Mouse (Mus musculus) C2C12 (cell line): ENCODE measurements at regions not wholly inside any gene's neighbourhood (a gene's known extent, or its start where the extent isn't known, plus 50 kb on each side); places are given as distances from the start of the nearest gene placed in this dataset.

Source experiments
- H3K27me3 ChIP-seq: one replicate; pipeline ENCODE4 v1.6.1; 2011; ENCODE audit not compliant: control insufficient read depth, insufficient read depth, insufficient read length
- H3K36me3 ChIP-seq: one replicate; pipeline ENCODE4 v1.6.1; 2011; ENCODE audit not compliant: control insufficient read depth, insufficient read depth
- H3K4me3 ChIP-seq: one replicate; pipeline ENCODE4 v1.5.1; 2011; ENCODE audit warnings: mild to moderate bottlenecking, control low read depth; ENCODE audit not compliant: poor library complexity, insufficient read depth, severe bottlenecking
- H3K79me2 ChIP-seq: one replicate; pipeline ENCODE4 v1.6.1; 2011; ENCODE audit not compliant: control insufficient read depth, insufficient read depth
- H3K79me3 ChIP-seq: one replicate; pipeline ENCODE4 v1.6.1; 2011; ENCODE audit warnings: low read depth, control low read depth
- H3ac ChIP-seq: one replicate; pipeline ENCODE3; 2011; ENCODE audit warnings: low read depth; ENCODE audit not compliant: control insufficient read depth, insufficient read length
- CEBPB ChIP-seq: IDR thresholded peaks from one replicate; pipeline ENCODE4 v1.6.1; 2011; ENCODE audit warnings: low read depth, mild to moderate bottlenecking, control low read depth, moderate library complexity
- CTCF ChIP-seq: IDR thresholded peaks from one replicate; pipeline ENCODE4 v1.5.1; 2011; ENCODE audit not compliant: control insufficient read depth, insufficient read depth, insufficient read length
- FOSL1 ChIP-seq: IDR thresholded peaks from one replicate; pipeline ENCODE4 v1.8.0; 2011; ENCODE audit warnings: mild to moderate bottlenecking, low read length; ENCODE audit not compliant: poor library complexity, insufficient read depth, severe bottlenecking
- MAX ChIP-seq: IDR thresholded peaks from one replicate; pipeline ENCODE4 v1.6.1; 2011; ENCODE audit warnings: mild to moderate bottlenecking, control low read depth
- MYOD1 ChIP-seq: IDR thresholded peaks from one replicate; pipeline ENCODE4 v1.6.1; 2011; ENCODE audit warnings: low read depth; ENCODE audit not compliant: control insufficient read depth, insufficient read length
- MYOG ChIP-seq: IDR thresholded peaks from one replicate; pipeline ENCODE4 v1.6.1; 2011; ENCODE audit not compliant: control insufficient read depth, insufficient read length; ENCODE audit errors: extremely low read depth
- USF1 ChIP-seq: IDR thresholded peaks from one replicate; pipeline ENCODE4 v1.6.1; 2011; ENCODE audit warnings: low read depth, mild to moderate bottlenecking, control low read depth, moderate library complexity

DNA sequence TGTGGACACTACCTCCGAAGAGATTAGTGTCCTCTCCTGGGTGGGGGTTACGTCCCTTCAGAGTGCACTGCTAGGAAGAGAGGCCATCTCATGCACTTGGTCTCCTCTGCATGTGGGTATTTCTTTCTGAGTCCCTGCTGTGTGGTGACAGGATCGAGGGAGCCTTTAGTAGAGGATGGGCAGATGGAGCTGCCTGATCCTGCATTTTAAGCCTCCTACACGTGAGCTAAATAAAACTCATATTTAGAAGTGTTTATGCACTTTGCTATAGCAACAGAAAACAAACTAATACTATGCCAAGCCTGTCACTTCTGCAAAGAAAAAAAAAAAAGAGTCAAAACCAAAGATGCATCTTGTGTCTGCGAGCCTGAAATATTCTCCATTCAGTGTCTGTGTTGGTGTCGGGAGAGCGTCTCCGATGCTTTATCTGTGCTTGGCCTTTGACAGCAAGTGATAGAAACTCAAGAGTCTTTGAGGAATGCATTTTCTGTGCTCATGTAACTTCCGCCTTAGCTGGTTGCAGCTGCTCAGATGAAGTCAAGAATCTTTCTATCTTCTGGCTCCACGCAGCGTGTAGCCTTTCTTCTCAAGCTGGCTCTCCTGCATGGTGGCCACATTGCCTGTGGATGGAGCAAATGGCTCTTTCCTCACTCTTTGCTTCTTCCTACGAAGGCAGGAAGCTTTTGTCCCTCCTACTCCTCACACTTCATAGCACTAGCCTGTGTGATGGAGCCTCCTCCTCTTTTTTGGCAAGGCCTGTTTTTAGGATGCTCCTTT is 134.8 kb downstream of the Ppp4r2 start:
- H3K79me2 ChIP-seq: no peaks in the 10 kb centered on the region
- H3K4me3 ChIP-seq: no peak overlapping the region
- H3ac ChIP-seq: no peak overlapping the region
- H3K36me3 ChIP-seq: no peaks in the 10 kb centered on the region
- peaks cover 15% of the 10 kb centered on the region for H3K27me3 ChIP-seq
- H3K79me3 ChIP-seq: no peaks in the 10 kb centered on the region
- TF ChIP-seq MAX: no peak
- TF ChIP-seq CEBPB: no peak
- no peak for TF ChIP-seq MYOG
- no peak for TF ChIP-seq CTCF
- TF ChIP-seq USF1: no peak
- TF ChIP-seq FOSL1: no peak
- TF ChIP-seq MYOD1: no peak

DNA sequence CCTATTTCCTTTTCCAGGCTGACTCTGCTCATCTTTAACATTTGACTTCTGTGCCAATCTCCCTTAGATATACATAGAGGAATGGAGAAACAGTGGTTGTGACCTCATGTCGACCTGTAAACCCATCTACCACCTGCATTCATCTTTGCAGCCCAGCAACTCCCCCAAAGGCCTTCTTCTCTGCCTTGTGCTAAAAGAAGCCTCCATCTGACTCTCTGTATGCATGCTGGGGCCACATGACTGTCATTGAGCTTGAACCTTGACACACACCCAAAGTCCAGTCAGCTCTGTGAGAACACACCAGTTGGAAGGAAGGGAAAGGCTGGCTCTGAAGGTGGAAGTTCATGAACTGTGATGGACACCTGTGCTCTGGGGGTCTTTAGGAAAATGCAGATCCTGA is 135.5 kb downstream of the Ppp4r2 start:
- Histone ChIP-seq H3K79me3 (no peaks in the 10 kb centered on the region), H3K4me3 (no peak overlapping the region), H3K27me3 (peaks cover 22% of the 10 kb centered on the region), H3ac (no peak overlapping the region), H3K79me2 (no peaks in the 10 kb centered on the region), H3K36me3 (no peaks in the 10 kb centered on the region)
- TF ChIP-seq MYOD1 (no peak), MAX (no peak), FOSL1 (no peak), CTCF (no peak), CEBPB (no peak), MYOG (no peak), USF1 (no peak)

GRCm38 (mm10) chr6:100970810-100971447 is 137.5 kb downstream of the Ppp4r2 start:
- Histone ChIP-seq H3K79me3 (no peaks in the 10 kb centered on the region), H3K79me2 (no peaks in the 10 kb centered on the region), H3K27me3 (peaks cover 33% of the 10 kb centered on the region), H3K4me3 (no peak overlapping the region), H3K36me3 (no peaks in the 10 kb centered on the region), H3ac (no peak overlapping the region)
- TF ChIP-seq MYOD1 (no peak), CEBPB (no peak), FOSL1 (no peak), USF1 (no peak), MAX (no peak), MYOG (no peak), CTCF (no peak)

GRCm38 (mm10) chr6:100971462-100971955 is 138.1 kb downstream of the Ppp4r2 start:
- no peaks in the 10 kb centered on the region for H3K79me3 ChIP-seq
- no peak overlapping the region for H3ac ChIP-seq
- TF ChIP-seq MYOD1 (no peak), USF1 (no peak), MYOG (no peak), FOSL1 (no peak), CTCF (no peak), CEBPB (no peak), MAX (no peak)
- H3K27me3 ChIP-seq: peaks cover 33% of the 10 kb centered on the region
- H3K79me2 ChIP-seq: no peaks in the 10 kb centered on the region
- no peaks in the 10 kb centered on the region for H3K36me3 ChIP-seq
- H3K4me3 ChIP-seq: no peak overlapping the region

GRCm38 (mm10) chr6:100973366-100974090 is 140.1 kb downstream of the Ppp4r2 start:
- Histone ChIP-seq H3K27me3 (peaks cover 36% of the 10 kb centered on the region), H3K79me3 (no peaks in the 10 kb centered on the region), H3ac (no peak overlapping the region), H3K36me3 (no peaks in the 10 kb centered on the region), H3K4me3 (no peak overlapping the region), H3K79me2 (no peaks in the 10 kb centered on the region)
- TF ChIP-seq MYOD1: no peak
- no peak for TF ChIP-seq MYOG
- no peak for TF ChIP-seq CTCF
